Mouse (Mus musculus): ENCODE results near the gene Il33.

GRCm38 (mm10) chr19:29986464-29987091 lies 61.7 kb downstream of the Il33 start:
- no peak for TF ChIP-seq GATA1 (IDR thresholded peaks at IDR 0.05; ENCODE audit: low read length)
- TF ChIP-seq TAL1 (IDR thresholded peaks at IDR 0.05; ENCODE audit: low read length): no peak
